In the genomic region with DNA sequence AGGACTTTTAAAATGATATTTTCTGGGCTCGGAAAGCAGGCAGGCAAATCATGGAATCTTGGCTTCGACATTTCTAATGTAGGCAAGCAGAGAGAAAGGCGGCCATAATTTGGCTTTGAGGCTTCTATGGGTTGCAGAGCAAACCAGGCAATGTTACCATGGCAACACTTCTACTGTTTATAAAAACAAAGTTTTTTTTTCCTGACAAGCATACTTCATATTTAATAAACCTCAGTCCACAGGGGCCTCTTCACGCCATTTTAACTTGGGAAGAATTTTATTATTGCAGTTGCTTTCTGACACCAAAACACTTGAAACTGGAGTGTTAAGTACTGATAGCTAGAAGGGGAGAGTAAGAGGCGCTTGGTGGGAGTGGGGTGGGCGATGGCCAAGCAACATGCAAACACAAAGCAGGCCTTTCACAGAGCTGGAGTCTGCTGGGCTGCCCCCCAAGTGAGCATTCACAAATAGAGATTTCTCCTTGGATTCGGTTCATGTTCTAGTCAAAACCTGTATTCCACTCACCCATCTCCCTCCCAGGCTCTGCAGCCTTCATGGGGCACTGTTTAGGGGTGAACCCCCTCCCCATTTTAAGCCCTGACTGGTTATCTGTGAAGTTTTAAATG, we compare ENCODE assay signal across 10 mouse cellular contexts. TPM values are rescaled to one million over a fixed set of nuclear protein-coding genes. Genes with fewer than 3 reads are reported as not detected.
A peak's percentile ranks its signal among the peaks of the same experiment; 100 is the strongest.
DNase-seq lines count a peak whose midpoint lies in the region; ATAC-seq and TF ChIP-seq lines count a peak whose summit lies in the region.
"Had no signal": no experiment of that assay in that cellular context is flagged by ENCODE, and none has a peak within 500 bp of the region (broad histone marks: within the 10 kb centered on the region; RNA-seq: fewer than 3 reads in every experiment).

No protein-coding gene starts in this region.

- peak overlapping the region; percentile 10; the same call in 1 of the 2 replicates for H3K4me2 ChIP-seq in limb, embryonic 14.5 days (replicated peaks; ENCODE audit: low read depth, low read length, severe bottlenecking)
- H3K4me2 ChIP-seq in stomach, embryonic 16.5 days (ENCODE audit: low read depth, low read length) = no peak overlapping the region
- H3K4me2 ChIP-seq: liver, embryonic 15.5 days had no signal

- H3K36me3 ChIP-seq in limb, embryonic 14.5 days (ENCODE audit: control insufficient read depth, insufficient read depth, low read length) = no peaks in the 10 kb centered on the region
- H3K36me3 ChIP-seq in stomach, embryonic 16.5 days (ENCODE audit: control insufficient read depth, insufficient read depth, low read length) = no peaks in the 10 kb centered on the region
- H3K36me3 ChIP-seq: liver, embryonic 15.5 days had no signal

- no peaks in the 10 kb centered on the region for H3K9me3 ChIP-seq in limb, embryonic 14.5 days (ENCODE audit: control insufficient read depth, low read length)
- no peaks in the 10 kb centered on the region for H3K9me3 ChIP-seq in stomach, embryonic 16.5 days (replicated peaks; ENCODE audit: control insufficient read depth, low read length)
- H3K9me3 ChIP-seq: liver, embryonic 15.5 days had no signal

- peak overlapping the region; percentile 83 for H3K27ac ChIP-seq in limb, embryonic 14.5 days (replicated peaks; ENCODE audit: low read depth, low read length)
- peak overlapping the region; percentile 73 for H3K27ac ChIP-seq in stomach, embryonic 16.5 days (ENCODE audit: low read length)
- H3K27ac ChIP-seq: liver, embryonic 15.5 days had no signal

- peak; percentile 48 for ATAC-seq in limb, embryonic 14.5 days (ENCODE audit: low FRiP score, low read depth)
- no peak for ATAC-seq in stomach, embryonic 16.5 days (ENCODE audit: insufficient read depth, low FRiP score)
- no peak for ATAC-seq in erythroid progenitor cell, adult 5-6 weeks (replicated peaks; ENCODE audit: low FRiP score, poor library complexity, severe bottlenecking)
- no peak for ATAC-seq in frontal cortex, adult (ENCODE audit: low TSS enrichment)

- peak; percentile 44 for DNase-seq in embryo, embryonic 11 days
- no peak for DNase-seq in embryo, embryonic 9.5 days (ENCODE audit: extremely low spot score)
- peak; percentile 67 to 75 for DNase-seq in right cerebral cortex, postnatal 10 days (ENCODE audit: low spot score in 2 of 2)
- DNase-seq in right cerebral cortex, adult 2 months (ENCODE audit: low spot score in 2 of 2) = no peak
- peak; percentile 93 for DNase-seq in limb, embryonic 14.5 days (ENCODE audit: low spot score)

- TF ChIP-seq POLR2A in limb, embryonic 14.5 days (IDR thresholded peaks at IDR 0.05; ENCODE audit: borderline replicate concordance, extremely low read depth, insufficient read depth, insufficient read length) = no peak

- no peaks in the 10 kb centered on the region for H3K27me3 ChIP-seq in limb, embryonic 14.5 days (ENCODE audit: control insufficient read depth, insufficient read depth, low read length)
- H3K27me3 ChIP-seq in stomach, embryonic 16.5 days (ENCODE audit: control insufficient read depth, insufficient read depth, low read length) = no peaks in the 10 kb centered on the region
- H3K27me3 ChIP-seq: liver, embryonic 15.5 days had no signal

- WGBS in limb, embryonic 14.5 days = 49% methylated on average over 7 of the region's 7 CpGs
- WGBS in stomach, embryonic 16.5 days = 37% methylated on average over 7 of the region's 7 CpGs

- peaks cover 44% of the 10 kb centered on the region for H3K4me1 ChIP-seq in limb, embryonic 14.5 days (ENCODE audit: control insufficient read depth, insufficient read depth, low read length)
- H3K4me1 ChIP-seq in stomach, embryonic 16.5 days (ENCODE audit: control insufficient read depth, insufficient read depth, low read length) = peaks cover 27% of the 10 kb centered on the region

- peak overlapping the region; percentile 29; the same call in 1 of the 2 replicates for H3K9ac ChIP-seq in limb, embryonic 14.5 days (ENCODE audit: low read depth, low read length, severe bottlenecking)
- peak overlapping the region; percentile 41; the same call in 1 of the 2 replicates for H3K9ac ChIP-seq in stomach, embryonic 16.5 days (ENCODE audit: low read length)
- H3K9ac ChIP-seq: liver, embryonic 15.5 days had no signal

- no peak overlapping the region for H3K4me3 ChIP-seq in limb, embryonic 14.5 days (replicated peaks; ENCODE audit: low read length)
- H3K4me3 ChIP-seq in stomach, embryonic 16.5 days (replicated peaks; ENCODE audit: low read length) = no peak overlapping the region
- H3K4me3 ChIP-seq: liver, embryonic 15.5 days had no signal

RNA-seq across cellular contexts. Expression of a gene that starts 4.8 kb away (rescaled TPM):
- polyA plus RNA-seq in limb, embryonic 14.5 days (2012; rRNA removed) = 1.6 and 4.0 TPM in 2 replicates
- 0.56 and 0.91 TPM in 2 replicates for polyA plus RNA-seq in limb, embryonic 14.5 days (2014; fragmentation: Nextera tagmentation; extraction: Ambion mirVana)
- 0.44 and 0.61 TPM in 2 replicates for polyA plus RNA-seq in stomach, embryonic 16.5 days (2015; fragmentation: Nextera tagmentation; extraction: Ambion mirVana)
- not detected in 2 replicates for total RNA-seq in erythroid progenitor cell, adult 5-6 weeks (2015; ENCODE audit: low replicate concordance)
- not detected in 2 replicates for total RNA-seq in erythroid progenitor cell, adult 5-6 weeks (2017; ENCODE audit: low replicate concordance)
- total RNA-seq: gastrocnemius, adult 18-20 months had no signal
- polyA plus RNA-seq: liver, embryonic 15.5 days had no signal

RNA-seq across cellular contexts. Expression of a gene that starts 57.1 kb away (rescaled TPM):
- polyA plus RNA-seq in limb, embryonic 14.5 days (2012; rRNA removed) = 35.8 and 37.7 TPM in 2 replicates
- polyA plus RNA-seq in limb, embryonic 14.5 days (2014; fragmentation: Nextera tagmentation; extraction: Ambion mirVana) = 21.5 and 22.7 TPM in 2 replicates
- 31.0 and 35.8 TPM in 2 replicates for polyA plus RNA-seq in stomach, embryonic 16.5 days (2015; fragmentation: Nextera tagmentation; extraction: Ambion mirVana)
- 8.3 and 11.7 TPM in 2 replicates for total RNA-seq in erythroid progenitor cell, adult 5-6 weeks (2015; ENCODE audit: low replicate concordance)
- total RNA-seq in erythroid progenitor cell, adult 5-6 weeks (2017; ENCODE audit: low replicate concordance) = 4.8 and 6.3 TPM in 2 replicates

Comparison
In these comparisons a context has a peak if more than half of its experiments do, and no peak if none do; other contexts are left out.
1. DNase-seq: peak in embryo, embryonic 11 days (single experiment), right cerebral cortex, postnatal 10 days (2 of 2) and limb, embryonic 14.5 days (single experiment); none in embryo, embryonic 9.5 days (single experiment) and right cerebral cortex, adult 2 months (0 of 2).